In the genomic region with DNA sequence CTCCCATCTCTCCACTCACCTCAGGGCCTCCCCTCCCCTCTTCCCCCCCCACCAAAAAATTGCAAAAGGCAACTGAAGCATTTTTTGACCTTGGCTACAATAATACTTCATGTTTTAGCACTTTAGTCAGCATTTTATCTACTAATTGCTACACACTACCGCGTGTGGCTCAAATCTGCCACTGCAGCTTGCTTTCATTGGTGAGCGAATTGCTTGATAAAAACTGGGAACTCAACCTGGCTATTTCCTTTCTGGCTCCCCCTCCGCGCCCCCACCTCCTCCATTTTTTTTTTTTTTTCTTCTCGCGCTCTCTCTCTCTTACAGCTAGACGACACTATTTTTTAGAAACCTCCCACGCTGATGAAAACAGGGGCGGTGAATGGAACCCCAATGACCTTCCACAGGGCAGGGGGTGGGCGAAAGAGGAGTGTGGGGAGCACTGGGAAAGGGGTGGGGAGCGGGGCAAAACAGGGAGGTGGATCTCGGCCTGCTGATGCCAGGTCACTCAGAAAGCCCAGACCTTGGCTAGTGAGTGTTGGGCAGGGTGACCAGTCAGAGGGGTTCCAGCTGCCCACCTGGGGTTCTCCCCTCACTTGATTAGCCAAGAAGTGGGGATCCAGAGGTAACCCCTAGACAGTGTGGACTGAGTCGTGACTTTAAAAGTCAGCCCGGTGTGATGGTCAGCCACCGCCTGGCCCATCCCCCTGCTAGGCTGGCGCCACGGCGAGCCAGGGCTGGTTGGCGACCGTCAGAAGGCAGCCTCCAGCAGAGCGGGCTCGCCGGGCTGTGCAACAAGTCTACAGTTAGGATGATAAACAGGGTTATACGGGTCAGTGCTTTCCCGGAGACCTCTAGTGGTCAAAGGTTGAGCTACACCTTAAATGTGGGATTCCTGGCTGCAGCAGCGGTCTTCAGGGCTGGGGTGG, we compare ENCODE assay signal across 8 mouse cellular contexts. TPM values are rescaled to one million over a fixed set of nuclear protein-coding genes. Genes with fewer than 3 reads are reported as not detected.
DNase-seq lines count a peak whose midpoint lies in the region; ATAC-seq and TF ChIP-seq lines count a peak whose summit lies in the region.

No protein-coding gene starts in this region.

- TF ChIP-seq CTCF in heart, postnatal 0 days (IDR thresholded peaks at IDR 0.05; ENCODE audit: low read depth), result peak; percentile 88
- TF ChIP-seq CTCF in liver, postnatal 0 days (IDR thresholded peaks at IDR 0.05; ENCODE audit: low read depth), result peak; percentile 94

- 0 out of 2 replicates have a peak overlapping the region, but pooled peaks have one; percentile 1 for H3K27ac ChIP-seq in forebrain, embryonic 12.5 days
- peak overlapping the region; percentile 86 for H3K27ac ChIP-seq in heart, postnatal 0 days (ENCODE audit: low read depth)
- H3K27ac ChIP-seq in liver, postnatal 0 days (ENCODE audit: low read depth), result peak overlapping the region; percentile 91
- no peak overlapping the region for H3K27ac ChIP-seq in neural tube, embryonic 12.5 days

- H3K27me3 ChIP-seq in forebrain, embryonic 12.5 days, result 0 out of 2 replicates have a peak, but pooled peaks cover 3% of the 10 kb centered on the region
- H3K27me3 ChIP-seq in heart, postnatal 0 days (ENCODE audit: control insufficient read depth, insufficient read depth, low read length), result no peaks in the 10 kb centered on the region
- no peaks in the 10 kb centered on the region for H3K27me3 ChIP-seq in liver, postnatal 0 days (ENCODE audit: insufficient read depth, low read length)
- no peaks in the 10 kb centered on the region for H3K27me3 ChIP-seq in neural tube, embryonic 12.5 days (replicated peaks)

- TF ChIP-seq EP300 in heart, postnatal 0 days (IDR thresholded peaks at IDR 0.05; ENCODE audit: low read depth), result no peak; the same call in 1 of the 2 replicates
- TF ChIP-seq EP300 in liver, postnatal 0 days (IDR thresholded peaks at IDR 0.05; ENCODE audit: low read depth), result peak; percentile 10; the same call in 1 of the 2 replicates

- peak overlapping the region; percentile 33; the same call in 1 of the 2 replicates for H3K9ac ChIP-seq in forebrain, embryonic 12.5 days
- peak overlapping the region; percentile 66 for H3K9ac ChIP-seq in heart, postnatal 0 days (replicated peaks; ENCODE audit: low read depth, low read length)
- H3K9ac ChIP-seq in liver, postnatal 0 days (replicated peaks), result peak overlapping the region; percentile 70
- peak overlapping the region; percentile 40 for H3K9ac ChIP-seq in neural tube, embryonic 12.5 days

- WGBS in forebrain, embryonic 12.5 days, result under 1% methylated on average over 27 of the region's 27 CpGs
- under 1% methylated on average over 27 of the region's 27 CpGs for WGBS in heart, postnatal 0 days
- 2% methylated on average over 27 of the region's 27 CpGs for WGBS in liver, postnatal 0 days (ENCODE audit: insufficient replicate concordance)
- 2% methylated on average over 27 of the region's 27 CpGs for WGBS in neural tube, embryonic 12.5 days

- DNase-seq in ES-CJ7 (ENCODE audit: low read depth, low spot score), result peak; percentile 92
- peak; percentile 90 for DNase-seq in heart, postnatal 0 days (ENCODE audit: low spot score)
- DNase-seq in kidney, postnatal 25 days, result peak; percentile 91 to 94
- DNase-seq in liver, postnatal 0 days, result peak; percentile 81
- DNase-seq in testis, postnatal 10 days (ENCODE audit: low spot score), result peak; percentile 81

- no peaks in the 10 kb centered on the region for H3K36me3 ChIP-seq in forebrain, embryonic 12.5 days (replicated peaks)
- H3K36me3 ChIP-seq in heart, postnatal 0 days (replicated peaks; ENCODE audit: control insufficient read depth, insufficient read depth, low read length), result no peaks in the 10 kb centered on the region
- H3K36me3 ChIP-seq in liver, postnatal 0 days (replicated peaks; ENCODE audit: insufficient read depth, low read length), result no peaks in the 10 kb centered on the region
- H3K36me3 ChIP-seq in neural tube, embryonic 12.5 days, result no peaks in the 10 kb centered on the region

- peak overlapping the region; percentile 78 for H3K4me2 ChIP-seq in forebrain, embryonic 12.5 days
- H3K4me2 ChIP-seq in heart, postnatal 0 days (ENCODE audit: low read depth, low read length), result peak overlapping the region; percentile 81
- H3K4me2 ChIP-seq in liver, postnatal 0 days (ENCODE audit: low read depth, low read length), result peak overlapping the region; percentile 88
- H3K4me2 ChIP-seq in neural tube, embryonic 12.5 days (replicated peaks), result peak overlapping the region; percentile 78

- H3K9me3 ChIP-seq in forebrain, embryonic 12.5 days, result no peaks in the 10 kb centered on the region
- no peaks in the 10 kb centered on the region for H3K9me3 ChIP-seq in heart, postnatal 0 days (replicated peaks; ENCODE audit: control insufficient read depth, low read length)
- no peaks in the 10 kb centered on the region for H3K9me3 ChIP-seq in liver, postnatal 0 days (ENCODE audit: low read length)
- H3K9me3 ChIP-seq in neural tube, embryonic 12.5 days, result no peaks in the 10 kb centered on the region

- peak; percentile 79 for ATAC-seq in cerebellum, adult (ENCODE audit: insufficient number of reproducible peaks, low FRiP score, low TSS enrichment)
- ATAC-seq in forebrain, embryonic 12.5 days (ENCODE audit: low FRiP score), result peak; percentile 64
- peak; percentile 89 for ATAC-seq in heart, postnatal 0 days (ENCODE audit: insufficient read depth, low read depth)
- ATAC-seq in liver, postnatal 0 days, result peak; percentile 92
- ATAC-seq in neural tube, embryonic 12.5 days (ENCODE audit: low FRiP score, low read depth), result peak; percentile 57

- peak overlapping the region; percentile 37 for H3K4me3 ChIP-seq in forebrain, embryonic 12.5 days (replicated peaks)
- peak overlapping the region; percentile 48 for H3K4me3 ChIP-seq in heart, postnatal 0 days (ENCODE audit: low read depth, low read length)
- peak overlapping the region; percentile 37 for H3K4me3 ChIP-seq in liver, postnatal 0 days (ENCODE audit: low read depth, low read length)
- peak overlapping the region; percentile 28 for H3K4me3 ChIP-seq in neural tube, embryonic 12.5 days

- H3K4me1 ChIP-seq in forebrain, embryonic 12.5 days, result peaks cover 30% of the 10 kb centered on the region
- H3K4me1 ChIP-seq in heart, postnatal 0 days (ENCODE audit: control insufficient read depth, insufficient read depth), result no peaks in the 10 kb centered on the region; the same call in 1 of the 2 replicates
- peaks cover 13% of the 10 kb centered on the region for H3K4me1 ChIP-seq in liver, postnatal 0 days (ENCODE audit: insufficient read depth)
- peaks cover 16% of the 10 kb centered on the region for H3K4me1 ChIP-seq in neural tube, embryonic 12.5 days

RNA-seq across cellular contexts. Expression of a gene that starts 4.2 kb away (rescaled TPM):
- polyA plus RNA-seq in forebrain, embryonic 12.5 days (2016; fragmentation: Nextera tagmentation; extraction: Ambion mirVana), result 16.5 and 17.1 TPM in 2 replicates
- 14.5 and 24.2 TPM in 2 replicates for total RNA-seq in heart, postnatal 0 days (2014; rRNA removed; ENCODE audit: low replicate concordance)
- 11.4 and 16.7 TPM in 2 replicates for polyA plus RNA-seq in heart, postnatal 0 days (2015; fragmentation: Nextera tagmentation; extraction: Ambion mirVana)
- 8.1 and 12.2 TPM in 2 replicates for polyA plus RNA-seq in liver, postnatal 0 days (2015; fragmentation: Nextera tagmentation; extraction: Ambion mirVana)
- 18.3 and 20.5 TPM in 2 replicates for polyA plus RNA-seq in neural tube, embryonic 12.5 days (2016; fragmentation: Nextera tagmentation; extraction: Ambion mirVana)
